Mouse (Mus musculus) adrenal gland, adult 2 months (tissue): ENCODE results near the gene Fpr-rs4. TPM values are rescaled to one million over a fixed set of nuclear protein-coding genes. Genes with fewer than 3 reads are reported as not detected.
"Not testable (repeated sequence)": the region's sequence is repeated elsewhere in the genome, so short reads cannot be mapped to it uniquely, and the experiment has no call there.

Experiments
- DNase-seq: peaks from one replicate; pipeline ENCODE4 v3.0.0; 2021
- long read RNA-seq: library from polyadenylated mRNA; stranded (forward); transcript quantifications from one replicate; pipeline ENCODE4 v2.0.0, GENCODE M21; 2021
- polyA plus RNA-seq: library from polyadenylated mRNA; depleted of rRNA; stranded (reverse); fragments of >200 nt; gene quantifications from 2 replicates; pipeline ENCODE4 v1.2.3, GENCODE M21; 2012; rRNA removed
- total RNA-seq, 2 experiments: library from RNA; stranded (reverse); gene quantifications; 2 replicates each; pipeline ENCODE4 v1.2.3; 2021

The Fpr-rs4 gene
- total RNA-seq (not detected), polyA plus RNA-seq (not detected in 2 replicates)
- long read RNA-seq, result 0 reads

GRCm38 (mm10) chr17:18021433-18021832 is at the start of gene Fpr-rs4:
TSS of gene Fpr-rs4 (plus strand) at chr17:18021733.
- DNase-seq, result no peak

DNA sequence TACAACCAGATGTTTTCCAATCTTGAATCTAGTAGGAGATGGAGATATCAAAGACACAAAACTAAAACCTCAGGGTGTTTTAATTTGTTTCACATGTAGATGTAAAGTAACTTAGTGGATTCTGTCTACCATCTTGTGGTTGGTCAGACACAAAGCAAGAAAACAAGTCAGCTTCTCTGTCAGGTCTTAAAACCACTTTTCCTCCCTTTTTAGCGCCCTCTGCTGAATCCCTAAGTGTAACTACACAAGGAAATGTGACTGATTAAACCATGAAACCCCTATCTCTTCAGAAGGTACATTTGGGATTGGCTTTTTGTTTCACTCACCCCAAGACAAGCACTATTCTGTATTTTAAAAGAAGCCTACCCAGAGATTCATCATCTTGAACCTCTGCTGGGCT is 48.1 kb upstream of the Fpr-rs4 start:
- no peak for DNase-seq

- DNase-seq, result not testable (repeated sequence)
These were observed 40.3 kb upstream of the Fpr-rs4 start for GRCm38 (mm10) chr17:17981232-17981631.

GRCm38 (mm10) chr17:18004752-18005151 is 16.8 kb upstream of the Fpr-rs4 start:
- DNase-seq, result no peak

DNA sequence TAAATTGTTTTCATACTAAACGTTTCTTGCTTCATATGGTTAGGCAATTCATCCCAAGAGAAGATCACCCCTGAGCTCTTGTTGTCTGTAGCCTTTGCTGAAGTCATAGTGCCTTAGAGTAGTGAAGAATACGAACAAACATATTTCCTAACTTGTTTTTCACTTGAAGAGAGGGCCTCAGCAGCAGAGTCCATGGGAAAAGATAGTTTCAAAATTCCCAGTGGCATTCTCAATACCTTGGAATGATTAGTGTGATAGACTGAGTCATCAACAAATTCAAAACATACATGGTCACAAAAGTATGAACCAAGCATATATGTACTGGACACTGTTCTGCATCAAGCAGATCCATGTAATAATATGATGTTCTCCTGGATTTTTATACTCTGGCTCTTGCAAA is 27.6 kb downstream of the Fpr-rs4 start, which contains the start of gene Vmn2r124:
Gene Vmn2r124, plus strand, starts transcription at position 301 of the 400 bp plus-strand sequence.
- DNase-seq, result no peak

Other genes with a start within 250 kb of the Fpr-rs4 start
- 10 to 100 TPM; 47.5 to 52.3 TPM for gene Spaca6, start 194.6 kb upstream of the Fpr-rs4 start, total RNA-seq
- 41.1 and 41.3 TPM in 2 replicates for gene Spaca6, start 194.6 kb upstream of the Fpr-rs4 start, polyA plus RNA-seq
- under 1 TPM in 1 of 2 experiments, not detected in 1; 0.07 TPM for gene Has1, start 166.5 kb upstream of the Fpr-rs4 start, total RNA-seq
- 0.22 and 0.36 TPM in 2 replicates for gene Has1, start 166.5 kb upstream of the Fpr-rs4 start, polyA plus RNA-seq
- not detected for gene Fpr1, start 137.8 kb upstream of the Fpr-rs4 start, total RNA-seq
- not detected in 2 replicates for gene Fpr1, start 137.8 kb upstream of the Fpr-rs4 start, polyA plus RNA-seq
- gene Fpr2, start 133.9 kb upstream of the Fpr-rs4 start, total RNA-seq, result under 1 TPM in 1 of 2 experiments, not detected in 1; 0.83 TPM
- not detected in 2 replicates for gene Fpr2, start 133.9 kb upstream of the Fpr-rs4 start, polyA plus RNA-seq
- gene Fpr3, start 133.9 kb upstream of the Fpr-rs4 start, total RNA-seq, result not detected
- gene Fpr3, start 133.9 kb upstream of the Fpr-rs4 start, polyA plus RNA-seq, result not detected in 2 replicates
- not detected for gene Vmn2r124, start 27.7 kb downstream of the Fpr-rs4 start, total RNA-seq
- not detected in 2 replicates for gene Vmn2r124, start 27.7 kb downstream of the Fpr-rs4 start, polyA plus RNA-seq
- not detected for gene Vmn2r91, start 63.3 kb downstream of the Fpr-rs4 start, total RNA-seq
- not detected in 2 replicates for gene Vmn2r91, start 63.3 kb downstream of the Fpr-rs4 start, polyA plus RNA-seq
- gene Vmn2r92, start 130.2 kb downstream of the Fpr-rs4 start, total RNA-seq, result not detected
- not detected in 2 replicates for gene Vmn2r92, start 130.2 kb downstream of the Fpr-rs4 start, polyA plus RNA-seq